Mouse (Mus musculus): Measurements from ENCODE around the gene Aff1. TPM values are rescaled to one million over a fixed set of nuclear protein-coding genes. Genes with fewer than 3 reads are reported as not detected.

Aff1 gene
- total RNA-seq, 2 experiments from 2014 or later, result 40.6 to 45.9 TPM

DNA sequence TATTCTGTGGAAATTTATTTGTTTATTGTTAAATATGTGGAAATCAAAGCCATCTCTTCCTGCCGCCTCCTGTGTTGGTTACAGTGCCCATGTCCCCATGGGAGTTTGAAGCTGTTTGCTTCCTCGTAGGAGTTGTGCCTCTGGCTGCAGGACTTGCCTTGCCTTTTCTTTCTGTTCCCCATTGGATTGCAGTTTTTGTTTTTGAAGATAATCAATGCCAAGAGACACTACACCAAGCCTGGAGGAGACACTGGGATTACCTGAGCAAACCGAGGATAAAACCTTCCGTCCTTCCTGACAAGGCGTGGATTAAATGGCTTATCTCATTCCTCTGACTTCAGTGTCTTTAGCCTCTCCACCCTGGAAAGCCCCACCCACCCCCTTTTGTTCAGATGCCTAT lies 107.8 kb downstream of the Aff1 start:
- no peak for DNase-seq (ENCODE audit: low spot score)

DNA sequence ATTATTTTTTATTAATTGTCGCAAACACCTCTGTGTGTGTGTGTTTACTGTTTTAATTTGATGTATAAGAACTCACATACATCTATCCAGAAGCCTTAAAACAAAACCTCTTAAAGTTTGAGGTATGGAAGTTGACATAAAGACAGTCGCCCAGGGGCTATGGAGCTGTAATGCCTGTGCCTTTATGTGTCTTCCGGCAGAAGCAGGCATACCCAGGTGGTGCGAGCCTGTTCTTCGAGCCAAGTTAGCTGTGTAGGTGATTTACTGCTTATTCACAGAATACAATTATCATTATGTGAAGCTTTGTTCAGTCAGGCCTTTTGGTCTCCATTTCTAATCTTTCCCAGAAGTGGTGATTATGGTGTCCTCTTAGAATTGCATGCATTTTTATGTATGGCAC lies 111.2 kb downstream of the Aff1 start:
- DNase-seq (ENCODE audit: low spot score), result no peak

DNA sequence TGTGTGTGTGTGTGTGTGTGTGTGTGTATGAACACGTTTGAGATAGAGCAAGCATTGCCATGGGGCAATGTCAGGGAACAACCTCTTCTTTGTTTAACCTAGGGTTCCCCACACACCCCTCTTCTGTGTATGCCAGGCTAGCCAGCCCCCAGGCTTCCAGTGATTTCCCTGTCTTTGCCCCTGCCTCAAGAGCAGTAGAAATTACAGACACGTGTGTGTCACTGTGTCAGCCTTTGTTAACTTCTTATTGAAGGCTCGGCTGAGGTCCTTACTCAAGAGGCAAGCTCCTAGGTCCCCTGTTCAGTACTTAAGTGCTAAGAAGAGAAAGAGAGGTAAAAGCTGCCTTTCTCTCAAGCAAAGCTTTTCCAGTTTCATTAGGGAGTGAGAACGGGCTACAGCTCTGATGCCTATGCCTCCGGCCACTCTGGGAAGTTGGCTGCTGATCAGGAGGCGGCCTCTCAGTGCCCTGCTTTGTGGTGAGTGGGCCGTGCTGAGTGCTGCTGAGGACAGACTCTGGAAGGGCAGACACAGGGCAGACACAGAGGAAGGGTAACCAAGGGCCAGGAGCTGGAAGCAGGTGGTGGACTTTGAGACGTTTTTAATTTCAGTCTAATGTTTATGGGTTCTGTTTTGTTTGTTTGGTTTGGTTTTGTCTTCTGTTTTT lies 111.9 kb downstream of the Aff1 start:
- peak; percentile 68 for DNase-seq (ENCODE audit: low spot score)

DNA sequence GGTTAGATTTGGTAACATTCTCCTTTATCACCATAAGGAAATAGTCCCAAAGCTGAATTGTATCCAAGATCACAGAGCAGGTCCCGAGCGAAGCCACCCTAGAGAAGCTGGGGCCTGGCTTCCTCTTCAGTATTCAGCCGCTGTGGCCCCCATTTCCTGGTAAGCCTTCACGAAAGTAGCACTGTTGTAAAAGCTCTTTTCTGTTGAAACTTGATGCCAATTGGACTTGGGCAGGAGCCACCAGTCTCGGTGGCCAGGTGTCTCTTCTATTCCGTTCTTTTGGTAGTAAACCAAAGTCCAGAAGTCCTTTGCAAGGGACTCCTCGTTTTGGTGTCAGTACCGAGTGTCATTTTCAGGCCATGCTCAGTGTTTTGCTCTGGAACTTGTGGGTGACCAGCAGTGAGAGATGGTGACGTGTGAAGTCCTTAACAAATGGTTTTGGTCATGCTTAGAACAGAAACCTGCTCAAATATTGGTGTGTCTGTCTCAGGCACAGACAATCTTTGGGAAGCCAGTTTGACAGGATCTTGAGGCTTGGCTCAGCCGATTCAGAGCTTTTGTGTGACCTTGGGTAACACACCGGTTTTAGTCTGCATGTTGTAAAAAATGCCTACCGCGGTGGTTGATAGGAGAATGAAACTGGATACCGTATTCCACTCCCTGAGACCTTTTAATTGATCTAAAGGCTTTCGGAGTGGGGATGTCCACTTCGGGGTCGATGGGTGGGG lies 114.8 kb downstream of the Aff1 start:
- no peak for DNase-seq (ENCODE audit: low spot score)

DNA sequence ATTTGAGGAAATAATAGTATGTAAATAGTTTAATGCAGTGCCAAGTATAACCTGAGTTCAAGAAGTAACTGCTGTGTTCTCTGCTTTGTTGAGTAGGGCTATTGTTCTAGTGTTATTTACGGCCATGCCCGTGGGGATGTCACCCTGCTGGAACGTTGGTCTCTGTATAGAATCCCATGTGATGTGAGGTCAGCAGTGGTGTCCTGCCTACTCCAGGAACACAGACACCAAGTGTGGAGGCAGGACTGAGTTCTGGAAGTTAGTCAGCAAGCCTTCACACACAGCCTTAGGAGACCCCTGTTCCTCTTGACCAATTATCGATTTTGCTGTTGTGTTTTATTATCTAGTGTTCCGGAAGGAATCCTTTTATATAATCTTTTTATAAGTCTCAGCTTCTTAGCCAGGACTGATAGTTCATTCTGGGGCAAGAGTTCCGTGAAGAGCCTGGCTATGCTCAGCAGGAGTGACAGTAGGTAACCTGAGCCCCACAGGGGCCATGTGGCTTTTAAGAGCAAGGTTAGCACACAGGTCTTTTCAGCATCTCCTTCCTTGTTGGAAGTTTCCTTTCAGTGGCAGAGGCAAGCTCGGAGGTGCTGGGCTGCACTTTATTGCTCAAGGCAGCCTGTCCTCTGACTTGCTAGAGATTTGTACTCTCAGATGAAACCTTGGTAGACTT lies 115.6 kb downstream of the Aff1 start:
- no peak for DNase-seq (ENCODE audit: low spot score)

DNA sequence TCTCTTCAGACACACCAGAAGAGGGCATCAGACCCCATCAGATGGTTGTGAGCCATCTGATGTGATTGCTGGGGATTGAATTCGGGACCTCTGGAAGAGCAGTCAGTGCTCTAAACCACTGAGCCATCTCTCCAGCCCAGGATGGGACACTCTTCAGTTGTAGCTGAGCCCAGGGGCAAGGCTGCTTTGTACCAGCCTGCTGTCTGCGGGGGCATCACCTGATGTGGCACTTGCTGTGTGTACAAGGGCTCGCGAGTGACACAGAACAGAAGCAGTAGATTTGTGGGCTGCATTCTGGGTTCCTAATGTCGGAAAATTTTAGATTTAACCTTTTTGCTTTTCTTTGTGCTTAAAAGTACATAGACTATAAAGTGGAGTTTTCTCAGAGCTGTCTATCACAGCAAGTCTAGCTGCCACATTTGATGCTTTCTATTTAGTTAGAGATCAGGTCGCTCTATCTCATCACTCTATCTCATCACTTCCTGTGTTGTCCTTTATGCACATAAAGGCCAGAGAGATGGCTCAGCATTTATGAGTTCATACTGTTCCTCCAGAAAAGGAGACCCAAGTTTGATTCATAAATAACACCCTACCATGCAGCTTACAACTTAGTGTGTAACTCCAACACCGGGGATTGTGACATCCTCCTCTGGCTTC lies 117.6 kb downstream of the Aff1 start:
- DNase-seq (ENCODE audit: low spot score), result no peak

DNA sequence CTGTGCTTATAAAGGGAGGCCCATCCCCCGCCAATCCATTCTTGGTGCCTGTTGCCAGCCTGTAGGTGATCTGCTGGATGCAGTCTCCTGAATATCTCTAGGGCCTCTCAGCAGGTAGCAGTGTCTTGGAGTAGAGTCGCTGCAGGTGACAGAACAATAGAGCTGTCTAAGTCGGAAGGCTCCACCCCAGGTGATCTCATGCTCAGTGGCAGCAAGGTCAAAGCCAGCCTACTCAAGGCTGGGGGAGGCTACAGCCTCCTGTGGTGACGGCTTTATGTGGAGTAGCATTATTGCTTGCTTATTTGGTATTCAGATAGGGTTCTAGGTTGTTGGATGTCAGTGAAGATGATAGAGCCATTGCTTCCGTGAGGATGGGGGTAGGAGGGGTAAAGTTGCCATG lies 121.1 kb downstream of the Aff1 start:
- no peak for DNase-seq (ENCODE audit: low spot score)

DNA sequence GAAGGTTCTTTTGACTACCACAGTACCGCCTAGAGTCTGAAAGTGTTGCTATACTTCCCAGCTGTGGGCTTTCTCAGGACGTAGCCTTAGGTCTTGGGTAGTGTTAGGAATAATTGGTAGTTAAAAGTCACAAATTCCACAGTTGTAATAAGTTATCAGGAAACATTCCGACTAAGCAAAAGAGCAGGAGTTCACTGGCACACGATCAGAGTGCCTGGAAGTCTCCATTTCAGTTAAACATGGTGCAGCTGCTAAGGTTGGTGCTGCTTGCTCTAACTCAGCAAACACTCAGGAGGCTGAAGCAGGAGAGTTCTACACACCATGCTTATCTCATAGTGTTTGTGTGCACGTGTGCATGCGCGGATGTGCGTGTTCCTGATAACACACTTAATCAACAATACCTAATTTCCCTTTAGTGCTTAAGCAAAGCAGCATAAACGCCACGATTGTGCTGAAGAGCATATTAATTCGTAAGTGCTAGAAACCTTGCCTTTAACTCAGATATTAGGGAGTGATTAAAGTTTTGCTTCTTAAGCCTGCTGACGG lies 121.9 kb downstream of the Aff1 start:
- no peak for DNase-seq (ENCODE audit: low spot score)

DNA sequence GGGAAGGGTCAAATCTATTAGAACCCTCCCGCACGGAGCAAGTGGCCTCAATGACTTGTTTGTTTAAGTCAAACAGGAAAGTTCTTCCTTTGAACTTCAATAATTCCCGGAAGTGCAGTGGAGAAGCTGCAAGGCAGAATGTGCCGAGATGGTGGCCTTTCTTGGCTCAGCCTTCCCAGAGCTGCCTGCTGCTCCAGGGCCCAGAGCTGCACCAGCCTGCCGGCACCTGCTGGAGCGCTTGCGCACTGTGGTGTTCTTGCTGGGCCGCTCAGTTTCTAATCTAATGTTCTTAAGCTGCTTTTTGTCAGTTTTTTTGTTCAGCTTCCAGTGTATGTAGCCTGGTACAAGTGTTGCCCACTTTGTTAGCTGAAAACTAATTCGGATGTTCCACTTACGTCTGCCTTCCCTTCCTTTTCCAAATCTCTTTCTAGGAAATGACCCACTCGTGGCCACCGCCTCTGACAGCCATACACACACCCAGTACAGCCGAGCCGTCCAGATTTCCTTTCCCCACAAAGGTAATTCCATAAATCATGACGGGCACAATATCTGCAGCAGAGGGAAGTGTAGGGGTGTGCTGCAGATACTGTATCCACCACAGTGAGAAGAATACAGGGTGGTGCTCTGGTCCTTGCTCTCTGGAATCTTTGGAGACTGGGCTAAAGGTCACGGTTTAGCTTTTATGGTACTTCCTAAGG lies 122.5 kb downstream of the Aff1 start:
- no peak for DNase-seq (ENCODE audit: low spot score)

DNA sequence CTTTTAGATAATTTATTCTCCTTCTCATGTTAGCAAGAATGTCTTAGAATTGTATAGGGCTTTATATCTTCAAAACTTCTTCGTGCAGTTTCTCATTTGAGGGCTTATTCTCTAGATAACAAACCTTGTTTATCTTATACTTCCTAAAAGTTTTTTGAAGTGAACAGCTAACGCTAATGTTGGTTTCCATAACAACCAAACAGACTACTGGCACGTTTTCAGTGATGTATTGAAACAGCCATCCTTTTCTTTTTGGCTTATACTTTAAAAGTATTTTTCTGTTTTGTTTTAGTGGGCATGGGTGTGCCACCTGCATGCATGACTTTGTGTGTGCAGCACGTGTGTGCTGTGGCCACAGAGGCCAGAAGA lies 123.1 kb downstream of the Aff1 start:
- no peak for DNase-seq (ENCODE audit: low spot score)

DNA sequence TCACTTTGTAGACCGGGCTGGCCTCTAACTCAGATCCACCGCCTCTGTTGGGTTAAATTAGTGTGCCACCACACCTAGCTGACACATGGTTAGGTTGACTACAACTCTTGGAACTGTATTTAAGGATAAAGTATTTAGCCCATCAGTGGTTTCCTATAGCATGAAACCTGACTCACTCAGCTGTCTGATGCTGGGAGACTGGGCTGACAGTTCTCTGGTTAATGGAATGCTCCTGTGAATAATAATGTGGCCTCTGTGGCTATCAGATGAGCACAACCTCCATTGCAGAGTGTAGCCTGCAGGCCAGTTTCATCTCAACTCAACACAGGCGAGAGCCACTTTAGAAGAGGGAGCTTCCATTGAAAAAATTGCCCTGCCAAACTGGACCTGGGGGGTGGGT lies 124.5 kb downstream of the Aff1 start:
- DNase-seq (ENCODE audit: low spot score), result no peak

DNA sequence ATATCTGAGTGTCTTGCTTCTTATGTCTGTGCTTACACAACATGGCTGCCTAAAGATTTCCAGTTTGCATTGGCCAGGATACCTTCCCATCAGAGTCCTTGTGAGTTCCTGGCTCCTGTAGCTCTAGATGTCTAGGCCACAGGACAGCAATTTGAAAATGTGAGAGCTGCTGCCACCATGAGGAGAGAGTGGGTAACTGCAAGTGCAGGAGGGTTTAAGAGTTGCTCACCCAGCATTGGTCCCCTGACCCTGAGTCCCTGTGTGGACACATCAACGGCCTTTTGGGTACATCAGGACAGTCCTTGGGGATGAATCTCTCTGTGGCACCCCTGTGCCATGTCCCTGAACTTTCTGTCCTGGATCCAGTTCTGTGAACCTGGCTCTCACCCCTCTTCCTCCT lies 125.6 kb downstream of the Aff1 start:
- DNase-seq (ENCODE audit: low spot score), result peak; percentile 89

DNA sequence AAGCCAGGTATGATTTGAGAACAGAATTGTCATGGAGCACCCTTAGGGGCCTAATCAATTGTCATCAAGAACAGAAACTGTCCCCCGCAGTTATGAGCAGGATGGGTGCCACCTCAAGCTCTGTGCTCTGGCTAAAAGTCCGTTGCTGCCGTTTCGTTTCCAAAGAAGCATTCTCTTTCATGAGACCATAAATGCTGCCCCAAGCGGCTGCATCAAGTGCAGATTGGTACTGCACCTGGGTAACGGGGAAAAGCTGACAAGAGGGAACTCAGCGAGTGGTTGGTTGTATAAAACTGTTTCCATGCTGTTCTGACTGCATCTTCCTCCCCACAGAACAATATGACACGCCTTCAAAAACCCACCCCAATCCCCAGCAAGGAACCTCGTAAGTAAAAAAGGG lies 126.4 kb downstream of the Aff1 start:
- DNase-seq (ENCODE audit: low spot score), result no peak

DNA sequence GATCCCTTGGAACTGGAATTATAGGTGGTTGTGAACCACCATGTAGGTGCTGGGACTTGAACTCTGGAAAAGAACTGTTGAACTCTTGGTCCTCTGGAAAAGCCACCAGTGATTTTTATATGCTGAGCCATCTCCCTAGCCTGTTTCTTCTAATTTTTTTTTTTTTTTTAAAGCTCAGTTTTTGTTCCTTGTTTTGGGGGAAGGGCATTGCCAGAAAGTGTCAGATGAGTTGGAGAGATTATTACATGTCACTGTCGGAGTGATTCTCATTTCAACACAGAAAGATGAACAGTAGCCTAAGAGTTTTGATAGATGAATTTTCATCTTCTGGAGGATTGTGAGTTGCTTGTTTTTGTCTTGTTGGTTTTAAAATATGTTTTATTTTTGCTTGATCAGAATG lies 127.5 kb downstream of the Aff1 start:
- DNase-seq (ENCODE audit: low spot score), result no peak

DNA sequence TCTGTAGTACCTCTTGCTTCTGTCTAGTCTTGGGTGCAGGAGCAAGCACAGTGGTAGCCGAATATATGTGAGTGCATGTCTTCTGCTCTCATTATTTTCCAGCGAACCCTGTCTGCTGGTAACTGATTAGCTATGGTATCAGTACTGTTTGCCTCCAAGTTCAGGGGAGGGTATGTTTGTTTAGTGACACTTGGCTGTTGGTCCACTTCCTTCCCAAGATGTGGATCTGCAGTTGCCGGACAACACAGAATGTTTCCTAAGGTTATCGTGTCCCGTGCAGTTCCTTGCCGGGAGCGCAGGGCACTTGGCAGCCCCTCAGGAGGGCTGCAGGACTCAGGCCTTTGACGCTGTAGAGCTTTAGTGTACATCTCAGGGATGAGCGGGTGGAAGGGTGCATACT lies 128.9 kb downstream of the Aff1 start:
- DNase-seq (ENCODE audit: low spot score), result no peak

DNA sequence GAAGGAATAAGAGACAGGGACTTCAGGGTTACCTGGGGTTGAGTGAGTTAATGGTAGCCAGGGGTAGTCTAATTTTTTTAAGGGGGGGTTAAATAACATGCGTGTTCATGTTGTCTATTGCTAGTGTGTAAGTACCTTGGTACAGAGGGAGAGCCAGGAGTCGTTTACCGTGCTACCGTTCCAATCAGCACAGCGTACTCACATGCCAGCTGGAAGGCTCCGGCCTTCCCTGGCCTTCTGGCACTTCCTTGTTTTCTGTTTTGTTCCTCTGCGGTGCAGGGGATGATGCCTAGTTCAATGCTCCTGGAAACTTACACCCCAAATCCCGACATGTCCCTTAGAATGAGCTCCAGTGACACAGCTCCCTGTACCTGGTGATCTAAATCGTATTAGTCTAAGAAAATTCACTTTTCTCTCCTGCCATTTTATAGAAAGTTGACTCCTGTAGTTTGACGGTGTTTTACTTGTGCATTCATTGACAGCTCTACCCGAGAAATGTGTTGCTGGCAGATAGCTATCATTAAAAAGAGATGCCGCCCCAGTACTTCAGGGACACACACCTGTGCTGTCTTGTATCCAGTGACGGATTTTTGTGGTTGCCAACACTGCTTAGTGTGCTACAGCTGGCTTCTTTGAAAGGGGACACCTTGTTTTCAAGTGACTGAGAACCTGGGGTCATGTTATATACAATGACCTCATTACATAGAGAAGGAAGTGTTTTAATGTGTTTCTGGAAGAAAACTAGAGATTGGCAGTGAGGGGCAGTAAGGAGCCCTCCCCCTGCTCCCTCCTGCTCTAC lies 129.5 kb downstream of the Aff1 start:
- DNase-seq (ENCODE audit: low spot score), result no peak

DNA sequence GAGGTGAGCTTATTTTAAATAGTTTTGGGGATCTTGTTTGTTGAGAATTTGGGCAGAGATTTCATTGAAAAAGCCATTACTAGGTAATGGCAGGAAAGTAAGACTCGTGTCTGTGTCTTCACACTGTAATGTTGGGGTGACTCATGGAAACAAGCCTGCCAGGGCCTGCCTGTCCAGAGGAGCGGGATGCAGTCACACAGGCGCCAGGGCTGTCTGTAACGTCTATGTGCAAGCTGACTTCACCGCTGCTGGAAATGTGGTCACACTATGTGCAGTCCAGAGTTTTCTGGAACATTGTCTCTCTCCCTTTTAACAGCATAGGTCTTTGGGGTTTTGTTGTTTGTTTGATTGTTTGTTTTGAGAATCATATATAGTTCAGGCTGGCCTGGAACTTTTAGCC lies 130.8 kb downstream of the Aff1 start:
- no peak for DNase-seq (ENCODE audit: low spot score)

DNA sequence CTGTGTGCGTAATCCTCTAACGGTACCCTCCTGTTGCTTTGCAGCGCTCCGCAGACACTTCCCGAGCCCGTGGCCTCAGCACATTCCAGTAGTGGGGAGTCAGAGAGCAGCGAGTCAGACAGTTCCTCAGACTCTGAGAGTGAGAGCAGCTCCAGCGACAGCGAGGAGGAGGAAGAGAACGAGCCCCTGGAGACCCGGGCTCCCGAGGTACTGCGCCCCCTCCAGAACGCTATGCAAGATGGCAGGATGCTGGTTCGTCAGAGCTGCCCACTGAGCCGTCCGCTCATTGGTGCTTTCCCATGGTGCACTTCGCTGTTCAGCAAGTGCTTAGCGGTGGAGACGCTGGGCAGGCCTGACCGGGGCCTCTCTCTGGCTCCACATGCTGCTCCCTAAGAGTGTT lies 136.1 kb downstream of the Aff1 start:
- DNase-seq (ENCODE audit: low spot score), result no peak

DNA sequence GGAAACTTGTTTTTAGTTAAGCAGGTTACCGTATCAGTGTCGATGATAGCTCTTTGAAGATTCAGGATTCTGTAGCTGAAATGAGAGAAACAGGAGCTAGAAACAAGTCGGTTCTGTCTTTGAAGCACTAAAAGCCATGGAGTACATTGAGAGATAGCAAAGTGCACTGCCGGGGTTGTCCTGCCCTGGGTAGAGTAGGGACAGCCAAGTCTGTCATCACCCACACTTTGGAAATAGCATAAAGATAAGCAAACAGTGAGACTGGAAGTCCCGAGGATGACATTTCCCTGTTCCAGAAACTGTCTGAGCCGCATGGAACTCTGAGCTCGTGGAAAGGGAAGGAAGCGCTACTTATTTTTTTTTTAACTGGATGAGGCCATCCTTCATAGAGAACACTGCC lies 136.6 kb downstream of the Aff1 start:
- DNase-seq (ENCODE audit: low spot score), result no peak

DNA sequence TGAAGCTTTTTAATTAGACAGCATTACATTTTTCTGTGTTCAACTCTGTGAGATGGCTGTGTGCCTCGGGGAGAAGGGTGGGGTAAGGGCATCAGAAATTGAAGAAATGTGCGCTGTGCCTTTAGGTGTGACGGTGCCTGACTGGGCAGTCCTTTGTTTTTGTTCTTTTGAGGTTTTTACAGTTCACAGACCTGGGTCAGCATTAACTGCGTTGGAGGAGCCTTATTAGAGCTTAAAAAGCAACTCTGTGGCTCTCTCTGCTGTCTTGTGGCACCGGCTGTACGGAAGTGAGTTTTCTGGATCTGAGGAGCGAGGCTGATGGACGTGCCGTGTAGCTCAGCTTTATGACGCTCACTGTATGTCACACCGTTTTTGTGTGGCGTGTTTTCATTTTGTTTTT lies 137.0 kb downstream of the Aff1 start:
- no peak for DNase-seq (ENCODE audit: low spot score)

DNA sequence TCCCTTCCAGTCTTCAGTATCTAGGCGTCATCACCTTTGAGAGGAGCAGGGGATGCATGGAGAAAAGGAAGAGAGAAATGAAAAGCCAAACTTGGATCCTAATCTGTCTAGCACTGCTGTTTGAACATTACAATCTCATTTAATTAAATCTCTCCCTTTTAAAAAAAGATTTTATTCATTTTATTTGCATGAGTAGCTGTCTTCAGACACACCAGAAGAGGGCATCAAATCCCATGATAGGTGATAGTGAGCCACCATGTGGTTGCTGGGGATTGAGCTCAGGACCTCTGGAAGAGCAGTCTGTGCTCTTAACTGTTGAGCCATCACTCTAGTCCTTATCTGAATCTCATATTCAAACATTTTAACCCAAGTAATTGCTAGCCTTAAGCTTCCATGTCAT lies 138.7 kb downstream of the Aff1 start:
- DNase-seq (ENCODE audit: low spot score), result no peak

Measured in gastrocnemius, adult 18-20 months (tissue).